Mouse (Mus musculus) erythroblast, embryonic 14.5 days (primary cell): Measurements from ENCODE around the gene Ube3b.

ENCODE experiments used
- GATA1 ChIP-seq: IDR thresholded peaks from 2 replicates; pipeline ENCODE4 v1.6.1; 2012; ENCODE audit warnings: low read length, inconsistent platforms, mixed read lengths
- TAL1 ChIP-seq: IDR thresholded peaks from 3 replicates; pipeline ENCODE4 v1.6.1; 2012; ENCODE audit warnings: low read length, inconsistent platforms, mixed read lengths

- no peak for TF ChIP-seq GATA1
- TF ChIP-seq TAL1 = no peak
These were observed 28.9 kb upstream of the Ube3b start for GRCm38 (mm10) chr5:114351490-114351889.
